Mouse (Mus musculus) forebrain, embryonic 14.5 days (tissue): Measurements from ENCODE around the gene Lat. TPM values are rescaled to one million over a fixed set of nuclear protein-coding genes. Genes with fewer than 3 reads are reported as not detected.
"Not testable (repeated sequence)": the region's sequence is repeated elsewhere in the genome, so short reads cannot be mapped to it uniquely, and the experiment has no call there.

Source experiments
- ATAC-seq: fragments of 200-750 bp; cut with Nextera tagmentation; 2 replicates; pipeline ENCODE4 v1.8.0; 2017; ENCODE audit warnings: mild to moderate bottlenecking, moderate library complexity
- DNase-seq: peaks from one replicate; pipeline ENCODE4 v3.0.0-alpha.2; 2015; ENCODE audit warnings: low spot score
- H3K27ac ChIP-seq: fragments of 300-500 bp; sonication (generic); 2 replicates; pipeline ENCODE4 v1.5.1; 2014; ENCODE audit warnings: low read depth, mild to moderate bottlenecking, control low read depth, low read length, moderate library complexity
- H3K27me3 ChIP-seq: fragments of 300-500 bp; sonication (generic); replicated peaks from 2 replicates; pipeline ENCODE4 v1.6.1; 2014; ENCODE audit warnings: low read length, control low read depth, mixed read lengths; ENCODE audit not compliant: control insufficient read depth, insufficient read depth
- H3K36me3 ChIP-seq: fragments of 300-500 bp; sonication (generic); 2 replicates; pipeline ENCODE4 v1.6.1; 2014; ENCODE audit warnings: low read length, control low read depth; ENCODE audit not compliant: control insufficient read depth, insufficient read depth
- H3K4me1 ChIP-seq: fragments of 300-500 bp; sonication (generic); 2 replicates; pipeline ENCODE4 v1.6.1; 2014; ENCODE audit warnings: antibody characterized with exemption, low read length, control low read depth; ENCODE audit not compliant: control insufficient read depth, insufficient read depth
- H3K4me2 ChIP-seq: fragments of 300-500 bp; sonication (generic); 2 replicates; pipeline ENCODE4 v1.6.1; 2014; ENCODE audit warnings: mild to moderate bottlenecking, control low read depth, low read length
- H3K4me3 ChIP-seq: fragments of 300-500 bp; sonication (generic); 2 replicates; pipeline ENCODE4 v1.5.1; 2014; ENCODE audit warnings: low read depth, low read length, control low read depth
- H3K9ac ChIP-seq: fragments of 300-500 bp; sonication (generic); 2 replicates; pipeline ENCODE4 v1.6.1; 2014; ENCODE audit warnings: mild to moderate bottlenecking, low read length, control low read depth, moderate library complexity
- H3K9me3 ChIP-seq: fragments of 300-500 bp; sonication (generic); replicated peaks from 2 replicates; pipeline ENCODE4 v1.6.1; 2016; ENCODE audit warnings: low read length, control low read depth, mixed read lengths; ENCODE audit not compliant: control insufficient read depth
- WGBS: fragments of 180-500 bp; shearing (Covaris S2); extraction: QIAGEN DNeasy Blood & Tissue Kit; methylation state at CpG from one replicate; pipeline ENCODE4 v1.1.7; 2014; 5-methylcytosine and 5-hydroxymethylcytosine counted together
- polyA plus RNA-seq: library from polyadenylated mRNA; unstranded; fragments of >200 nt; fragmentation: Nextera tagmentation; extraction: Ambion mirVana; gene quantifications from 2 replicates; pipeline ENCODE4 v1.2.1, GENCODE M21; 2014

The Lat gene
- 0.50 and 0.91 TPM in 2 replicates for polyA plus RNA-seq

- H3K36me3 ChIP-seq = peaks cover 52% of the 10 kb centered on the region
- no peaks in the 10 kb centered on the region for H3K27me3 ChIP-seq
- no peaks in the 10 kb centered on the region for H3K4me1 ChIP-seq
- WGBS = 84% methylated on average over 13 of the region's 13 CpGs
- H3K4me3 ChIP-seq = no peak within 1 kb of the TSS
- H3K27ac ChIP-seq = no peak within 1 kb of the TSS
- H3K9me3 ChIP-seq = no peaks in the 10 kb centered on the region
- no peak within 1 kb of the TSS for H3K9ac ChIP-seq
- no peak within 1 kb of the TSS for H3K4me2 ChIP-seq
- no peak for ATAC-seq
- no peak for DNase-seq
These were observed at the start of gene Lat for GRCm38 (mm10) chr7:126369393-126369792. Gene Lat, minus strand, starts transcription at chr7:126369570.

GRCm38 (mm10) chr7:126418496-126418895, 49.1 kb upstream of the Lat start:
- H3K4me2 ChIP-seq = no peak overlapping the region
- H3K36me3 ChIP-seq = no peaks in the 10 kb centered on the region
- H3K9me3 ChIP-seq = no peaks in the 10 kb centered on the region
- H3K4me3 ChIP-seq = no peak overlapping the region
- no peaks in the 10 kb centered on the region for H3K27me3 ChIP-seq
- H3K27ac ChIP-seq = no peak overlapping the region
- ATAC-seq (no peak), DNase-seq (no peak)
- no peaks in the 10 kb centered on the region for H3K4me1 ChIP-seq
- H3K9ac ChIP-seq = no peak overlapping the region
- WGBS = 62% methylated on average over 3 of the region's 3 CpGs

GRCm38 (mm10) chr7:126417606-126418005, 48.2 kb upstream of the Lat start:
- 59% methylated on average over 4 of the region's 4 CpGs for WGBS

GRCm38 (mm10) chr7:126417045-126417444, 47.7 kb upstream of the Lat start:
- no peak for DNase-seq
- WGBS = 5% methylated on average over 8 of the region's 8 CpGs

More at GRCm38 (mm10) chr7:126417606-126418005, 48.2 kb upstream of the Lat start:
- Histone ChIP-seq H3K9me3 (no peaks in the 10 kb centered on the region), H3K36me3 (no peaks in the 10 kb centered on the region), H3K4me3 (no peak overlapping the region), H3K27me3 (no peaks in the 10 kb centered on the region), H3K4me2 (no peak overlapping the region), H3K27ac (no peak overlapping the region), H3K4me1 (no peaks in the 10 kb centered on the region), H3K9ac (no peak overlapping the region)
- no peak for DNase-seq
- no peak for ATAC-seq

GRCm38 (mm10) chr7:126416615-126417014, 47.2 kb upstream of the Lat start:
- Histone ChIP-seq H3K36me3 (no peaks in the 10 kb centered on the region), H3K4me2 (no peak overlapping the region), H3K4me1 (no peaks in the 10 kb centered on the region), H3K9ac (no peak overlapping the region), H3K9me3 (no peaks in the 10 kb centered on the region), H3K27me3 (no peaks in the 10 kb centered on the region), H3K4me3 (no peak overlapping the region), H3K27ac (no peak overlapping the region)
- 41% methylated on average over 2 of the region's 2 CpGs for WGBS
- ATAC-seq (no peak), DNase-seq (no peak)

More at GRCm38 (mm10) chr7:126417045-126417444, 47.7 kb upstream of the Lat start:
- Histone ChIP-seq H3K27ac (no peak overlapping the region), H3K4me1 (no peaks in the 10 kb centered on the region), H3K4me2 (no peak overlapping the region), H3K4me3 (no peak overlapping the region), H3K9ac (no peak overlapping the region), H3K9me3 (no peaks in the 10 kb centered on the region), H3K36me3 (no peaks in the 10 kb centered on the region), H3K27me3 (no peaks in the 10 kb centered on the region)
- ATAC-seq = no peak

GRCm38 (mm10) chr7:126414725-126415124, 45.4 kb upstream of the Lat start, which contains the start of gene Cd19:
Gene Cd19, minus strand, starts transcription at chr7:126414889.
- Histone ChIP-seq H3K9ac (no peak within 1 kb of the TSS), H3K4me1 (no peaks in the 10 kb centered on the region), H3K4me3 (no peak within 1 kb of the TSS), H3K4me2 (no peak within 1 kb of the TSS), H3K9me3 (no peaks in the 10 kb centered on the region), H3K27ac (no peak within 1 kb of the TSS), H3K27me3 (no peaks in the 10 kb centered on the region), H3K36me3 (no peaks in the 10 kb centered on the region)
- DNase-seq (no peak), ATAC-seq (no peak)
- 92% methylated on average over 6 of the region's 6 CpGs for WGBS

GRCm38 (mm10) chr7:126411061-126411460, 41.7 kb upstream of the Lat start:
- no peak overlapping the region for H3K9ac ChIP-seq
- no peaks in the 10 kb centered on the region for H3K4me1 ChIP-seq
- no peaks in the 10 kb centered on the region for H3K9me3 ChIP-seq
- no peaks in the 10 kb centered on the region for H3K27me3 ChIP-seq
- no peak overlapping the region for H3K27ac ChIP-seq
- H3K4me2 ChIP-seq = no peak overlapping the region
- H3K4me3 ChIP-seq = no peak overlapping the region
- DNase-seq = no peak
- WGBS = 88% methylated on average over 4 of the region's 4 CpGs
- no peak for ATAC-seq
- H3K36me3 ChIP-seq = no peaks in the 10 kb centered on the region

GRCm38 (mm10) chr7:126408686-126409085, 39.3 kb upstream of the Lat start:
- H3K4me1 ChIP-seq = no peaks in the 10 kb centered on the region
- whole genome bisulfite sequencing = 86% methylated on average over 2 of the region's 2 CpGs
- H3K9me3 ChIP-seq = no peaks in the 10 kb centered on the region
- no peak overlapping the region for H3K4me3 ChIP-seq
- no peak overlapping the region for H3K4me2 ChIP-seq
- no peaks in the 10 kb centered on the region for H3K27me3 ChIP-seq
- H3K36me3 ChIP-seq = no peaks in the 10 kb centered on the region
- ATAC-seq (no peak), DNase-seq (no peak)
- H3K27ac ChIP-seq = no peak overlapping the region
- H3K9ac ChIP-seq = no peak overlapping the region

- not testable (repeated sequence) for ATAC-seq, H3K36me3 ChIP-seq, DNase-seq, H3K4me3 ChIP-seq, H3K27me3 ChIP-seq, H3K4me2 ChIP-seq, H3K9me3 ChIP-seq, H3K27ac ChIP-seq, H3K4me1 ChIP-seq, H3K9ac ChIP-seq
- WGBS = 86% methylated on average over 7 of the region's 8 CpGs
These were observed 33.1 kb upstream of the Lat start for GRCm38 (mm10) chr7:126402518-126402917.
